Mouse (Mus musculus) midbrain, embryonic 13.5 days (tissue): Measurements from ENCODE around the gene Mgat5b. TPM values are rescaled to one million over a fixed set of nuclear protein-coding genes. Genes with fewer than 3 reads are reported as not detected.

ENCODE experiments used
- ATAC-seq: fragments of 200-750 bp; cut with Nextera tagmentation; 2 replicates; pipeline ENCODE4 v1.8.0; 2017; ENCODE audit warnings: mild to moderate bottlenecking, moderate TSS enrichment, moderate library complexity
- H3K27ac ChIP-seq: fragments of 300-500 bp; sonication (generic); 2 replicates; pipeline ENCODE4 v1.5.1; 2015; ENCODE audit warnings: inconsistent platforms, mild to moderate bottlenecking, moderate library complexity
- H3K27me3 ChIP-seq: fragments of 300-500 bp; sonication (generic); 2 replicates; pipeline ENCODE4 v1.6.1; 2015; ENCODE audit warnings: mild to moderate bottlenecking, inconsistent platforms
- H3K36me3 ChIP-seq: fragments of 300-500 bp; sonication (generic); 2 replicates; pipeline ENCODE4 v1.6.1; 2015; ENCODE audit warnings: mild to moderate bottlenecking, inconsistent platforms
- H3K4me1 ChIP-seq: fragments of 300-500 bp; sonication (generic); replicated peaks from 2 replicates; pipeline ENCODE4 v1.6.1; 2015; ENCODE audit warnings: inconsistent platforms
- H3K4me2 ChIP-seq: fragments of 300-500 bp; sonication (generic); replicated peaks from 2 replicates; pipeline ENCODE4 v1.6.1; 2015; ENCODE audit warnings: moderate library complexity, mild to moderate bottlenecking, inconsistent platforms
- H3K4me3 ChIP-seq: fragments of 300-500 bp; sonication (generic); replicated peaks from 2 replicates; pipeline ENCODE4 v1.5.1; 2015; ENCODE audit warnings: mild to moderate bottlenecking, inconsistent platforms
- H3K9ac ChIP-seq: fragments of 300-500 bp; sonication (generic); replicated peaks from 2 replicates; pipeline ENCODE4 v1.6.1; 2015; ENCODE audit warnings: mild to moderate bottlenecking, inconsistent platforms
- H3K9me3 ChIP-seq: fragments of 300-500 bp; sonication (generic); 2 replicates; pipeline ENCODE4 v1.6.1; 2016; ENCODE audit warnings: mild to moderate bottlenecking, inconsistent platforms
- WGBS: fragments of 180-500 bp; shearing (Covaris S2); methylation state at CpG from one replicate; pipeline ENCODE4 v1.1.7; 2015; 5-methylcytosine and 5-hydroxymethylcytosine counted together
- polyA plus RNA-seq: library from polyadenylated mRNA; unstranded; fragments of >200 nt; fragmentation: Nextera tagmentation; extraction: Ambion mirVana; gene quantifications from 2 replicates; pipeline ENCODE4 v1.2.1, GENCODE M21; 2015

Mgat5b gene
- polyA plus RNA-seq, 1 experiment from 2014 or later = 21.8 TPM

GRCm38 (mm10) chr11:116920746-116921145 lies 2.1 kb downstream of the Mgat5b start:
- Histone ChIP-seq H3K4me2 (peak overlapping the region; percentile 61), H3K4me3 (peak overlapping the region; percentile 67), H3K27ac (no peak overlapping the region), H3K27me3 (peaks cover 25% of the 10 kb centered on the region), H3K36me3 (peaks cover 26% of the 10 kb centered on the region), H3K4me1 (peaks cover 56% of the 10 kb centered on the region), H3K9me3 (no peaks in the 10 kb centered on the region), H3K9ac (peak overlapping the region; percentile 98)
- no peak for ATAC-seq
- WGBS = 1% methylated on average over 5 of the region's 6 CpGs

GRCm38 (mm10) chr11:116922058-116922457 lies 3.4 kb downstream of the Mgat5b start:
- peak; percentile 9; the same call in 1 of the 2 replicates for ATAC-seq
- Histone ChIP-seq H3K4me2 (peak overlapping the region; percentile 61), H3K4me3 (peak overlapping the region; percentile 67), H3K27me3 (peaks cover 13% of the 10 kb centered on the region), H3K9me3 (no peaks in the 10 kb centered on the region), H3K27ac (peak overlapping the region; percentile 8; the same call in 1 of the 2 replicates), H3K4me1 (peaks cover 65% of the 10 kb centered on the region), H3K9ac (peak overlapping the region; percentile 61), H3K36me3 (peaks cover 39% of the 10 kb centered on the region)
- 34% methylated on average over 7 of the region's 7 CpGs for WGBS

GRCm38 (mm10) chr11:116928031-116928430 lies 9.4 kb downstream of the Mgat5b start:
- Histone ChIP-seq H3K4me1 (peaks cover 17% of the 10 kb centered on the region), H3K27ac (no peak overlapping the region), H3K4me2 (no peak overlapping the region), H3K9me3 (no peaks in the 10 kb centered on the region), H3K27me3 (no peaks in the 10 kb centered on the region), H3K36me3 (peaks cover 88% of the 10 kb centered on the region), H3K9ac (no peak overlapping the region), H3K4me3 (no peak overlapping the region)
- ATAC-seq = no peak
- WGBS = 92% methylated on average over 6 of the region's 6 CpGs

- 91% methylated on average over 5 of the region's 5 CpGs for WGBS
- Histone ChIP-seq H3K4me2 (no peak overlapping the region), H3K27me3 (no peaks in the 10 kb centered on the region), H3K9ac (no peak overlapping the region), H3K4me1 (peaks cover 36% of the 10 kb centered on the region), H3K4me3 (no peak overlapping the region), H3K9me3 (no peaks in the 10 kb centered on the region), H3K36me3 (peaks cover 75% of the 10 kb centered on the region), H3K27ac (0 out of 2 replicates have a peak overlapping the region, but pooled peaks have one; percentile 60)
- no peak for ATAC-seq
These were observed 16.2 kb downstream of the Mgat5b start for GRCm38 (mm10) chr11:116934862-116935261.

GRCm38 (mm10) chr11:116935354-116935753 lies 16.7 kb downstream of the Mgat5b start:
- Histone ChIP-seq H3K36me3 (peaks cover 74% of the 10 kb centered on the region), H3K4me1 (peaks cover 41% of the 10 kb centered on the region), H3K27ac (peak overlapping the region; percentile 60; the same call in 1 of the 2 replicates), H3K4me3 (no peak overlapping the region), H3K4me2 (no peak overlapping the region), H3K27me3 (no peaks in the 10 kb centered on the region), H3K9me3 (no peaks in the 10 kb centered on the region), H3K9ac (no peak overlapping the region)
- no peak for ATAC-seq
- WGBS = 60% methylated on average over 9 of the region's 9 CpGs

- 69% methylated on average over 9 of the region's 9 CpGs for WGBS
- Histone ChIP-seq H3K27ac (peak overlapping the region; percentile 60; the same call in 1 of the 2 replicates), H3K4me1 (peaks cover 44% of the 10 kb centered on the region), H3K27me3 (no peaks in the 10 kb centered on the region), H3K9me3 (no peaks in the 10 kb centered on the region), H3K4me3 (no peak overlapping the region), H3K4me2 (no peak overlapping the region), H3K36me3 (peaks cover 72% of the 10 kb centered on the region), H3K9ac (no peak overlapping the region)
- ATAC-seq = no peak
These were observed 17.3 kb downstream of the Mgat5b start for GRCm38 (mm10) chr11:116935917-116936316.

GRCm38 (mm10) chr11:116937141-116937540 lies 18.5 kb downstream of the Mgat5b start:
- no peak overlapping the region for H3K27ac ChIP-seq
- no peak overlapping the region for H3K9ac ChIP-seq
- H3K9me3 ChIP-seq = no peaks in the 10 kb centered on the region
- WGBS = 38% methylated on average over 10 of the region's 10 CpGs
- H3K4me2 ChIP-seq = no peak overlapping the region
- H3K36me3 ChIP-seq = peaks cover 71% of the 10 kb centered on the region
- peaks cover 44% of the 10 kb centered on the region for H3K4me1 ChIP-seq
- ATAC-seq = no peak
- no peak overlapping the region for H3K4me3 ChIP-seq
- H3K27me3 ChIP-seq = no peaks in the 10 kb centered on the region

- 6% methylated on average over 20 of the region's 20 CpGs for WGBS
- H3K4me3 ChIP-seq = 0 out of 2 replicates have a peak overlapping the region, but pooled peaks have one; percentile 8
- no peak overlapping the region for H3K9ac ChIP-seq
- H3K4me2 ChIP-seq = peak overlapping the region; percentile 33; the same call in 1 of the 2 replicates
- no peak for ATAC-seq
- no peaks in the 10 kb centered on the region for H3K9me3 ChIP-seq
- H3K36me3 ChIP-seq = peaks cover 71% of the 10 kb centered on the region
- H3K27ac ChIP-seq = no peak overlapping the region
- peaks cover 40% of the 10 kb centered on the region for H3K4me1 ChIP-seq
- H3K27me3 ChIP-seq = no peaks in the 10 kb centered on the region
These were observed 21.6 kb downstream of the Mgat5b start for GRCm38 (mm10) chr11:116940088-116940855.

- H3K4me2 ChIP-seq = no peak overlapping the region
- H3K27ac ChIP-seq = 0 out of 2 replicates have a peak overlapping the region, but pooled peaks have one; percentile 9
- peaks cover 16% of the 10 kb centered on the region for H3K4me1 ChIP-seq
- no peak overlapping the region for H3K4me3 ChIP-seq
- WGBS = 76% methylated on average over 4 of the region's 4 CpGs
- no peak for ATAC-seq
- H3K9ac ChIP-seq = no peak overlapping the region
- no peaks in the 10 kb centered on the region for H3K27me3 ChIP-seq
- peaks cover 82% of the 10 kb centered on the region for H3K36me3 ChIP-seq
- H3K9me3 ChIP-seq = no peaks in the 10 kb centered on the region
These were observed 25.7 kb downstream of the Mgat5b start for GRCm38 (mm10) chr11:116944346-116944745.

- Histone ChIP-seq H3K9ac (no peak overlapping the region), H3K27ac (no peak overlapping the region), H3K4me2 (no peak overlapping the region), H3K4me3 (no peak overlapping the region), H3K36me3 (peaks cover 92% of the 10 kb centered on the region), H3K27me3 (no peaks in the 10 kb centered on the region), H3K4me1 (no peaks in the 10 kb centered on the region), H3K9me3 (no peaks in the 10 kb centered on the region)
- WGBS = 83% methylated on average over 9 of the region's 9 CpGs
- no peak for ATAC-seq
These were observed 31.2 kb downstream of the Mgat5b start for GRCm38 (mm10) chr11:116949832-116950231.

GRCm38 (mm10) chr11:116951429-116951828 lies 32.8 kb downstream of the Mgat5b start:
- Histone ChIP-seq H3K4me2 (no peak overlapping the region), H3K9me3 (peaks cover 5% of the 10 kb centered on the region; the same call in 1 of the 2 replicates), H3K36me3 (peaks cover 91% of the 10 kb centered on the region), H3K27ac (no peak overlapping the region), H3K27me3 (no peaks in the 10 kb centered on the region), H3K4me1 (no peaks in the 10 kb centered on the region), H3K4me3 (no peak overlapping the region), H3K9ac (no peak overlapping the region)
- 15% methylated on average over 1 of the region's 1 CpGs for whole genome bisulfite sequencing
- ATAC-seq = no peak

GRCm38 (mm10) chr11:116954231-116955118 lies 35.8 kb downstream of the Mgat5b start:
- peak; percentile 76 for ATAC-seq
- Histone ChIP-seq H3K4me1 (no peaks in the 10 kb centered on the region), H3K27ac (peak overlapping the region; percentile 75), H3K9me3 (peaks cover 5% of the 10 kb centered on the region; the same call in 1 of the 2 replicates), H3K9ac (no peak overlapping the region), H3K4me2 (no peak overlapping the region), H3K27me3 (no peaks in the 10 kb centered on the region), H3K36me3 (peaks cover 84% of the 10 kb centered on the region), H3K4me3 (no peak overlapping the region)
- 76% methylated on average over 23 of the region's 23 CpGs for WGBS
